Mouse (Mus musculus) hindbrain, embryonic 10.5 days (tissue): ENCODE measurements around the gene Iqch. TPM values are rescaled to one million over a fixed set of nuclear protein-coding genes. Genes with fewer than 3 reads are reported as not detected.

Experiments
- DNase-seq: peaks from one replicate; pipeline ENCODE4 v3.0.0-alpha.2; 2017; ENCODE audit warnings: low spot score
- H3K27ac ChIP-seq: fragments of 300-500 bp; sonication (generic); 2 replicates; pipeline ENCODE4 v1.5.1; 2016; ENCODE audit warnings: mild to moderate bottlenecking, moderate library complexity
- H3K27me3 ChIP-seq: fragments of 300-500 bp; sonication (generic); 2 replicates; pipeline ENCODE4 v1.6.1; 2016; ENCODE audit warnings: mild to moderate bottlenecking; ENCODE audit not compliant: poor library complexity, insufficient read depth, severe bottlenecking
- H3K36me3 ChIP-seq: fragments of 300-500 bp; sonication (generic); 2 replicates; pipeline ENCODE4 v1.6.1; 2016; ENCODE audit warnings: mild to moderate bottlenecking, moderate library complexity
- H3K4me1 ChIP-seq: fragments of 300-500 bp; sonication (generic); replicated peaks from 2 replicates; pipeline ENCODE4 v1.6.1; 2016; ENCODE audit warnings: mild to moderate bottlenecking
- H3K4me3 ChIP-seq: fragments of 300-500 bp; sonication (generic); 2 replicates; pipeline ENCODE4 v1.5.1; 2016; ENCODE audit warnings: mild to moderate bottlenecking, moderate library complexity
- H3K9me3 ChIP-seq: fragments of 300-500 bp; sonication (generic); 2 replicates; pipeline ENCODE4 v1.6.1; 2016; ENCODE audit warnings: mild to moderate bottlenecking, moderate library complexity
- WGBS: fragments of 180-500 bp; shearing (Covaris S2); methylation state at CpG from one replicate; pipeline ENCODE4 v1.1.7; 2016; 5-methylcytosine and 5-hydroxymethylcytosine counted together
- polyA plus RNA-seq: library from polyadenylated mRNA; unstranded; fragments of >200 nt; fragmentation: Nextera tagmentation; extraction: Ambion mirVana; gene quantifications from 2 replicates; pipeline ENCODE4 v1.2.1, GENCODE M21; 2016

The Iqch gene
- 0.07 and 0.13 TPM in 2 replicates for polyA plus RNA-seq

GRCm38 (mm10) chr9:63602043-63602939 is at the start of gene Iqch, which contains the start of gene Aagab:
Gene Iqch (minus strand): TSS chr9:63602493.
Gene Aagab (plus strand): TSS chr9:63602660.
- Histone ChIP-seq H3K4me3 (peak within 1 kb of the TSS; percentile 95), H3K36me3 (no peaks in the 10 kb centered on the region), H3K4me1 (peaks cover 25% of the 10 kb centered on the region), H3K9me3 (no peaks in the 10 kb centered on the region), H3K27ac (peak within 1 kb of the TSS; percentile 95), H3K27me3 (no peaks in the 10 kb centered on the region)
- peak; percentile 97 for DNase-seq
- WGBS: 2% methylated on average over 70 of the region's 70 CpGs

GRCm38 (mm10) chr9:63651594-63651993 is 49.3 kb upstream of the Iqch start:
- H3K36me3 ChIP-seq: peaks cover 96% of the 10 kb centered on the region
- H3K27me3 ChIP-seq: no peaks in the 10 kb centered on the region
- peaks cover 35% of the 10 kb centered on the region for H3K4me1 ChIP-seq
- DNase-seq: no peak
- no peak overlapping the region for H3K4me3 ChIP-seq
- H3K27ac ChIP-seq: no peak overlapping the region
- WGBS: 89% methylated on average over 11 of the region's 11 CpGs
- H3K9me3 ChIP-seq: no peaks in the 10 kb centered on the region

- H3K4me3 ChIP-seq: no peak overlapping the region
- 95% methylated on average over 14 of the region's 14 CpGs for WGBS
- H3K27ac ChIP-seq: no peak overlapping the region
Measured at GRCm38 (mm10) chr9:63650905-63651304, 48.6 kb upstream of the Iqch start.

GRCm38 (mm10) chr9:63649841-63650545 is 47.7 kb upstream of the Iqch start:
- Histone ChIP-seq H3K4me3 (no peak overlapping the region), H3K4me1 (peaks cover 24% of the 10 kb centered on the region), H3K27me3 (no peaks in the 10 kb centered on the region), H3K9me3 (no peaks in the 10 kb centered on the region), H3K36me3 (peaks cover 100% of the 10 kb centered on the region), H3K27ac (no peak overlapping the region)
- no peak for DNase-seq
- 87% methylated on average over 8 of the region's 8 CpGs for WGBS

More at GRCm38 (mm10) chr9:63650905-63651304, 48.6 kb upstream of the Iqch start:
- Histone ChIP-seq H3K36me3 (peaks cover 100% of the 10 kb centered on the region), H3K27me3 (no peaks in the 10 kb centered on the region), H3K4me1 (peaks cover 31% of the 10 kb centered on the region), H3K9me3 (no peaks in the 10 kb centered on the region)
- no peak for DNase-seq

GRCm38 (mm10) chr9:63648520-63648918 is 46.2 kb upstream of the Iqch start:
- no peaks in the 10 kb centered on the region for H3K9me3 ChIP-seq
- H3K4me3 ChIP-seq: no peak overlapping the region
- no peaks in the 10 kb centered on the region for H3K27me3 ChIP-seq
- no peak overlapping the region for H3K27ac ChIP-seq
- 84% methylated on average over 9 of the region's 9 CpGs for WGBS
- no peak for DNase-seq
- H3K4me1 ChIP-seq: peaks cover 9% of the 10 kb centered on the region
- H3K36me3 ChIP-seq: peaks cover 98% of the 10 kb centered on the region

- no peak overlapping the region for H3K27ac ChIP-seq
Measured at GRCm38 (mm10) chr9:63647581-63648519, 45.6 kb upstream of the Iqch start.

GRCm38 (mm10) chr9:63645084-63645483 is 42.8 kb upstream of the Iqch start:
- Histone ChIP-seq H3K27ac (no peak overlapping the region), H3K36me3 (peaks cover 92% of the 10 kb centered on the region), H3K4me1 (no peaks in the 10 kb centered on the region), H3K9me3 (no peaks in the 10 kb centered on the region), H3K27me3 (no peaks in the 10 kb centered on the region), H3K4me3 (no peak overlapping the region)
- 86% methylated on average over 8 of the region's 8 CpGs for WGBS
- DNase-seq: no peak

More at GRCm38 (mm10) chr9:63647581-63648519, 45.6 kb upstream of the Iqch start:
- Histone ChIP-seq H3K36me3 (peaks cover 98% of the 10 kb centered on the region), H3K27me3 (no peaks in the 10 kb centered on the region), H3K4me1 (peaks cover 2% of the 10 kb centered on the region; the same call in 1 of the 2 replicates), H3K4me3 (no peak overlapping the region), H3K9me3 (no peaks in the 10 kb centered on the region)
- WGBS: 84% methylated on average over 9 of the region's 9 CpGs
- no peak for DNase-seq

DNA sequence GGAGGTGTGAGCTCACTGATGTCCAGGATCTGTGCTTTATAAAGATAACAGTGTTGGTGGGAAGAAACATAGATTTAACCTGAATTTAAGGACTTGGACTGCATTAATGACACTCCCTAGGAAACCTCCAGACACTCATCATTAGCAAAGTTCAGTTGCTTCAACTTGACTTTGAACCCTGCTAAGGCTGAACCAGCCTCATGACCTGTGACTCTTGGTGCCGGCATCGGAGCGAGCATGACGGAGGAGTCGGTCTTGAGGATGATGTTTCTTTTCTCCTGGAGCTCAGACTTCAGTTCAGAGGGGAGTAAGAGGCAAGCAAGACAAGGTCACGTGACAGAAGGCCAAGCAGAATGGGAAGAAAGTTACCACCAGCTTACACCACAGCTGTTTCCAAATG is 41.7 kb upstream of the Iqch start:
- WGBS: 93% methylated on average over 6 of the region's 6 CpGs
- no peak overlapping the region for H3K27ac ChIP-seq
- H3K36me3 ChIP-seq: peaks cover 91% of the 10 kb centered on the region
- DNase-seq: no peak
- H3K9me3 ChIP-seq: no peaks in the 10 kb centered on the region
- H3K4me3 ChIP-seq: no peak overlapping the region
- H3K27me3 ChIP-seq: no peaks in the 10 kb centered on the region
- no peaks in the 10 kb centered on the region for H3K4me1 ChIP-seq

- DNase-seq: no peak
- no peaks in the 10 kb centered on the region for H3K9me3 ChIP-seq
- H3K4me1 ChIP-seq: no peaks in the 10 kb centered on the region
- 93% methylated on average over 4 of the region's 4 CpGs for WGBS
- H3K27me3 ChIP-seq: no peaks in the 10 kb centered on the region
- no peak overlapping the region for H3K4me3 ChIP-seq
- H3K27ac ChIP-seq: no peak overlapping the region
- H3K36me3 ChIP-seq: peaks cover 90% of the 10 kb centered on the region
Measured at GRCm38 (mm10) chr9:63641983-63642646, 39.8 kb upstream of the Iqch start.

DNA sequence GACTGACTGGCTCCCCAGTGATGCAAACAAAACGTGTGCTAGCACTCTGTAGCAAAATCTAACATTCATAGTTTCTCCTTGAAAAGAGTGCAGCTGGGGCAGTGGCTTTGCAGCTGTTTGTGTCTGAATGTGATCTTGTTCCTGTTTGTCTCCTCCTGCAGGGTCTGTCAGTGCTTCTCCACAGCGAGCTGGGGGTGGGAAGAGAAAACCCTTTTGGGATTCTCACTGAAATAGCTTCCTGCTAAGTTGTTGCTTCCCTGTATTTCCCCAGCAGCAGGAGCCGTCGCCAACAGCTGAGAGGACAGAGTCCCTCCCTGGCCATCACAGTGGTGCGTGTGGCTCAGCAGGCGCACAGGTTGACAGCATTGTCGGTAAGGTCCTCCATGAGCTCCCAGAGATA is 33.8 kb upstream of the Iqch start:
- no peak overlapping the region for H3K4me3 ChIP-seq
- DNase-seq: no peak
- H3K36me3 ChIP-seq: peaks cover 61% of the 10 kb centered on the region
- H3K4me1 ChIP-seq: peaks cover 21% of the 10 kb centered on the region
- H3K9me3 ChIP-seq: no peaks in the 10 kb centered on the region
- WGBS: 57% methylated on average over 7 of the region's 7 CpGs
- no peaks in the 10 kb centered on the region for H3K27me3 ChIP-seq
- no peak overlapping the region for H3K27ac ChIP-seq

- Histone ChIP-seq H3K9me3 (no peaks in the 10 kb centered on the region), H3K36me3 (peaks cover 64% of the 10 kb centered on the region), H3K27ac (no peak overlapping the region), H3K4me1 (peaks cover 21% of the 10 kb centered on the region), H3K4me3 (no peak overlapping the region), H3K27me3 (no peaks in the 10 kb centered on the region)
- DNase-seq: no peak
- 54% methylated on average over 7 of the region's 7 CpGs for WGBS
Measured at GRCm38 (mm10) chr9:63633334-63633733, 31.0 kb upstream of the Iqch start.

DNA sequence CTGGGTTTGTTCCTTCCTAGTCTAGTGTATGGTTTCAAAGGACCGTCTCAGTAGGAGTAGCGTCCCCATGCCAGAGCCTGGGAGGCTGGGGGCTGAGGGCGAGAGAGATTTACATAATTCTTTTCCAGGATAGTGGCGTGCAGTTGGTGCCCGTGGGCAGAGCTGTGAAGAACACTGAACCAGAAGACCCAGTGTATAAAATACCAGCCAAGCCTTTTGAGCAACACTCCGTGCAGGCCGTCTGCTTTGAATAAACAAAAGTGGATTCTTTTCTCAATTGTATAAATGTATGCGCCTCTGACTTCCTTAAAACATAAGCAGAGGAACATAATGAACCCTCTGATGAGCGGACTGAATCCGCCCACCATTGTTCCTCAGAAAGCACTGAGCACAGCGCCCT is 30.6 kb upstream of the Iqch start:
- H3K9me3 ChIP-seq: no peaks in the 10 kb centered on the region

More for the DNA sequence above, 30.6 kb upstream of the Iqch start:
- Histone ChIP-seq H3K4me3 (no peak overlapping the region), H3K27me3 (no peaks in the 10 kb centered on the region), H3K4me1 (peaks cover 21% of the 10 kb centered on the region), H3K27ac (peak overlapping the region; percentile 50), H3K36me3 (peaks cover 64% of the 10 kb centered on the region)
- DNase-seq: no peak
- 51% methylated on average over 11 of the region's 11 CpGs for WGBS
